Mouse (Mus musculus) lung, embryonic 16.5 days (tissue): ENCODE measurements at regions not wholly inside any gene's neighbourhood (a gene's known extent, or its start where the extent isn't known, plus 50 kb on each side); places are given as distances from the start of the nearest gene placed in this dataset.

ENCODE experiments used
- ATAC-seq: fragments of 200-750 bp; cut with Nextera tagmentation; 2 replicates; pipeline ENCODE4 v1.8.0; 2017; ENCODE audit warnings: low read depth, mild to moderate bottlenecking, moderate library complexity
- H3K27ac ChIP-seq: fragments of 300-500 bp; sonication (generic); 2 replicates; pipeline ENCODE4 v1.5.1; 2014; ENCODE audit warnings: mild to moderate bottlenecking, control low read depth, low read length
- H3K27me3 ChIP-seq: fragments of 300-500 bp; sonication (generic); 2 replicates; pipeline ENCODE4 v1.6.1; 2014; ENCODE audit warnings: low read depth, low read length, mixed read lengths; ENCODE audit not compliant: control insufficient read depth, insufficient read depth
- H3K36me3 ChIP-seq: fragments of 300-500 bp; sonication (generic); 2 replicates; pipeline ENCODE4 v1.6.1; 2014; ENCODE audit warnings: low read length; ENCODE audit not compliant: control insufficient read depth, insufficient read depth
- H3K4me1 ChIP-seq: fragments of 300-500 bp; sonication (generic); replicated peaks from 2 replicates; pipeline ENCODE4 v1.6.1; 2014; ENCODE audit warnings: low read length, mixed read lengths; ENCODE audit not compliant: control insufficient read depth, insufficient read depth
- H3K4me2 ChIP-seq: fragments of 300-500 bp; sonication (generic); 2 replicates; pipeline ENCODE4 v1.6.1; 2014; ENCODE audit warnings: low read depth, low read length, control low read depth
- H3K4me3 ChIP-seq: fragments of 300-500 bp; sonication (generic); 2 replicates; pipeline ENCODE4 v1.5.1; 2014; ENCODE audit warnings: mild to moderate bottlenecking, low read length, control low read depth
- H3K9ac ChIP-seq: fragments of 300-500 bp; sonication (generic); 2 replicates; pipeline ENCODE4 v1.6.1; 2014; ENCODE audit warnings: low read length, control low read depth
- H3K9me3 ChIP-seq: fragments of 300-500 bp; sonication (generic); 2 replicates; pipeline ENCODE4 v1.6.1; 2016; ENCODE audit warnings: low read length; ENCODE audit not compliant: control insufficient read depth
- WGBS: fragments of 180-500 bp; shearing (Covaris S2); extraction: QIAGEN DNeasy Blood & Tissue Kit; methylation state at CpG from one replicate; pipeline ENCODE4 v1.1.7; 2014; 5-methylcytosine and 5-hydroxymethylcytosine counted together

DNA sequence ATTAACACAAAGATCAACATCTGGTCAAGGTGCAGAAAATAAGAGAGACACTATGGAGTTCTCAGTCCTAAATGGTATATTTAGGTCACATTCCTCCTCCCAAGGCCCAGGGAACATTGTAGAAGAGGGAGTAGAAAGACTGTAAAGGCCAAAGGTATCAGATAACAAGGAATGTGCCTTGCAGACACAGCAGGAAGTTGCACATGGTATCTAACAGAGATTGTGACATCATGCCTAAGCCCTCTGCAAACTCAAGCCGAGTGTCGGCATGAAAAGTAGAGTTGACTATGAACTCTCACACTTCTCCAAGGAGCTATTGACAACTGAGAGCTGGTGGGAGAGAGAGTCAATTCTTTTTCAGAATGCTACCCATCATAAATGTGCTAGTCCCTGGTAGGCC lies 598.7 kb downstream of the Hs3st4 start:
- WGBS = 49% methylated on average over 2 of the region's 2 CpGs
- Histone ChIP-seq H3K27ac (no peak overlapping the region), H3K36me3 (no peaks in the 10 kb centered on the region), H3K9ac (no peak overlapping the region), H3K27me3 (no peaks in the 10 kb centered on the region), H3K4me1 (no peaks in the 10 kb centered on the region), H3K4me3 (no peak overlapping the region), H3K4me2 (no peak overlapping the region), H3K9me3 (no peaks in the 10 kb centered on the region)
- ATAC-seq = no peak

GRCm38 (mm10) chr7:124585296-124585695 lies 602.6 kb downstream of the Hs3st4 start:
- Histone ChIP-seq H3K36me3 (no peaks in the 10 kb centered on the region), H3K27ac (no peak overlapping the region), H3K4me3 (no peak overlapping the region), H3K4me1 (no peaks in the 10 kb centered on the region), H3K4me2 (no peak overlapping the region), H3K27me3 (no peaks in the 10 kb centered on the region), H3K9me3 (no peaks in the 10 kb centered on the region), H3K9ac (no peak overlapping the region)
- no peak for ATAC-seq
- WGBS = 47% methylated on average over 1 of the region's 1 CpGs

- Histone ChIP-seq H3K9me3 (no peaks in the 10 kb centered on the region), H3K4me2 (no peak overlapping the region), H3K36me3 (no peaks in the 10 kb centered on the region), H3K4me3 (no peak overlapping the region), H3K4me1 (no peaks in the 10 kb centered on the region), H3K27ac (no peak overlapping the region), H3K27me3 (no peaks in the 10 kb centered on the region), H3K9ac (no peak overlapping the region)
- ATAC-seq = no peak
These were observed 608.7 kb downstream of the Hs3st4 start for GRCm38 (mm10) chr7:124591369-124591768.

DNA sequence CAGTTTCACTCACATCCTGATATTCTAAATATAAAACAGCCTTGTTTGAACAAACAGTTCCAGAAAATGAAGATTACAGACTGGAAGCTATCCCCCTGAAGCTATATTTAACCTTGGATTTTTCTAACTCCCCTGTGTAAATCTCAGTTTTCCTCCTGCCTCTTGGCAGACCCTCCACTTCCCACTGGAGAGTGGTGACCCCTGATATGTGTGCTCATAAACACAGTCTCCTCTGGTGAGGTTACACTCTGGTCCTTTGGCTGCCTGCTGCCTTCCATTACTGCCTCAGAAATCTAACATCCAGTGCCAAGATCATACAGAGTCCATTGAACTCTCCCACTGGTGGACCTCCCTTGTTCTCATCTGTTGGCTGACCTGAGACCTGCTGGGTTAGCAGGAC lies 610.8 kb downstream of the Hs3st4 start:
- Histone ChIP-seq H3K4me2 (no peak overlapping the region), H3K9me3 (no peaks in the 10 kb centered on the region), H3K9ac (no peak overlapping the region), H3K4me3 (no peak overlapping the region), H3K27ac (no peak overlapping the region), H3K27me3 (no peaks in the 10 kb centered on the region), H3K36me3 (no peaks in the 10 kb centered on the region), H3K4me1 (no peaks in the 10 kb centered on the region)
- peak; percentile 60; the same call in 1 of the 2 replicates for ATAC-seq

GRCm38 (mm10) chr7:124600767-124601166 lies 618.1 kb downstream of the Hs3st4 start:
- WGBS = 82% methylated on average over 6 of the region's 6 CpGs
- H3K4me1 ChIP-seq = no peaks in the 10 kb centered on the region
- H3K27ac ChIP-seq = no peak overlapping the region
- no peak for ATAC-seq
- H3K27me3 ChIP-seq = no peaks in the 10 kb centered on the region
- H3K36me3 ChIP-seq = no peaks in the 10 kb centered on the region
- no peaks in the 10 kb centered on the region for H3K9me3 ChIP-seq
- H3K9ac ChIP-seq = no peak overlapping the region
- no peak overlapping the region for H3K4me3 ChIP-seq
- H3K4me2 ChIP-seq = no peak overlapping the region

- Histone ChIP-seq H3K36me3 (no peaks in the 10 kb centered on the region), H3K9me3 (no peaks in the 10 kb centered on the region), H3K27ac (no peak overlapping the region), H3K4me2 (no peak overlapping the region), H3K9ac (no peak overlapping the region), H3K27me3 (no peaks in the 10 kb centered on the region), H3K4me1 (no peaks in the 10 kb centered on the region), H3K4me3 (no peak overlapping the region)
- no peak for ATAC-seq
- WGBS = 80% methylated on average over 2 of the region's 2 CpGs
These were observed 621.9 kb downstream of the Hs3st4 start for GRCm38 (mm10) chr7:124604581-124604980.

DNA sequence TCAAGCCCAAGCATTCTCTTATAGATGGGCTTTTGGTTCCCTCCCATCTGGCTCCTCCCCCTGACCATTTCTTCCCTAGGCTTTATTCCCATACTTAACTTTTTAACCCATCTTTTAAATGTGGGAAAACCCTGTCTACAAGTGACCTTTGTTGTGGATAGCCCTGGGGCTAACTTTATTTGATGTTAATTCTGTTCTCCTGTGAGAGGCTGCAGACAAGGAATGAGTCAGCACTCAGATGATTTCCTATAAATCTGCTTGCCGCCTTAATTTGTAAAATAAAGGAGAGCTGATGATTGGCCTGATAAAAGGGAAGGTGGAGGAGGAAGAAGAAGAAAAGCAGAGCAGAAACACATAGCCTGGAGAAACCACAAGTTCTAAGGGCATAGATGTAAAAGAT lies 623.3 kb downstream of the Hs3st4 start:
- Histone ChIP-seq H3K27ac (no peak overlapping the region), H3K27me3 (no peaks in the 10 kb centered on the region), H3K4me2 (no peak overlapping the region), H3K4me1 (no peaks in the 10 kb centered on the region), H3K4me3 (no peak overlapping the region), H3K9ac (no peak overlapping the region), H3K36me3 (no peaks in the 10 kb centered on the region), H3K9me3 (no peaks in the 10 kb centered on the region)
- no peak for ATAC-seq
- WGBS = 77% methylated on average over 1 of the region's 1 CpGs

DNA sequence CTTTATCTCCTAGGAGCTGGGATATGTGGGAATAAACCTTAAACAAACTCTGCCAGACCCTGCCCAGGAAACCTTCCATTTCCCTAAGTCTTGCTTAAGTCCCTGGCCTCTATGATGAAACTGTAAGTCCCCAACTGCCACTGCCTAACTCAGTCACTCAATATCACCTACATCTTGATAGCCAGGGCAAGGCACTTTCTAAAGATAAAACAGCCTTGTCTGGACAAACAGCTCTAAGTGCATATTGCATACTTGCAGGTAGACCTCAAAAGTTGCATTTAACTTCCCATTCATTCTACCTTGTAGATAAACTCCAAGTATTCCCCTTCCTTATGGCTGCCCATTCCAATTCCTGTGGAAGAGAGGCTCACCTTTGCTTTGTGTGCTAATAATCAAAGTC lies 624.4 kb downstream of the Hs3st4 start:
- H3K9me3 ChIP-seq = no peaks in the 10 kb centered on the region
- H3K27ac ChIP-seq = no peak overlapping the region
- no peaks in the 10 kb centered on the region for H3K36me3 ChIP-seq
- no peak overlapping the region for H3K9ac ChIP-seq
- no peak for ATAC-seq
- H3K27me3 ChIP-seq = no peaks in the 10 kb centered on the region
- no peaks in the 10 kb centered on the region for H3K4me1 ChIP-seq
- H3K4me3 ChIP-seq = no peak overlapping the region
- no peak overlapping the region for H3K4me2 ChIP-seq

GRCm38 (mm10) chr7:124610437-124610836 lies 627.8 kb downstream of the Hs3st4 start:
- ATAC-seq = no peak
- H3K27ac ChIP-seq = no peak overlapping the region
- no peaks in the 10 kb centered on the region for H3K36me3 ChIP-seq
- no peak overlapping the region for H3K9ac ChIP-seq
- H3K4me2 ChIP-seq = no peak overlapping the region
- H3K4me3 ChIP-seq = no peak overlapping the region
- H3K4me1 ChIP-seq = no peaks in the 10 kb centered on the region
- H3K9me3 ChIP-seq = no peaks in the 10 kb centered on the region
- H3K27me3 ChIP-seq = no peaks in the 10 kb centered on the region
- 74% methylated on average over 3 of the region's 3 CpGs for WGBS

GRCm38 (mm10) chr7:124647131-124647530 lies 664.5 kb downstream of the Hs3st4 start:
- H3K27me3 ChIP-seq = no peaks in the 10 kb centered on the region
- no peaks in the 10 kb centered on the region for H3K4me1 ChIP-seq
- H3K4me3 ChIP-seq = no peak overlapping the region
- no peaks in the 10 kb centered on the region for H3K9me3 ChIP-seq
- H3K36me3 ChIP-seq = no peaks in the 10 kb centered on the region
- no peak overlapping the region for H3K9ac ChIP-seq
- H3K4me2 ChIP-seq = no peak overlapping the region
- no peak overlapping the region for H3K27ac ChIP-seq
- WGBS = 42% methylated on average over 6 of the region's 6 CpGs
- peak; percentile 79 for ATAC-seq
